Mouse (Mus musculus): ENCODE measurements at regions not wholly inside any gene's neighbourhood (a gene's known extent, or its start where the extent isn't known, plus 50 kb on each side); places are given as distances from the start of the nearest gene placed in this dataset.
"Not testable (repeated sequence)": the region's sequence is repeated elsewhere in the genome, so short reads cannot be mapped to it uniquely, and the experiment has no call there.

DNA sequence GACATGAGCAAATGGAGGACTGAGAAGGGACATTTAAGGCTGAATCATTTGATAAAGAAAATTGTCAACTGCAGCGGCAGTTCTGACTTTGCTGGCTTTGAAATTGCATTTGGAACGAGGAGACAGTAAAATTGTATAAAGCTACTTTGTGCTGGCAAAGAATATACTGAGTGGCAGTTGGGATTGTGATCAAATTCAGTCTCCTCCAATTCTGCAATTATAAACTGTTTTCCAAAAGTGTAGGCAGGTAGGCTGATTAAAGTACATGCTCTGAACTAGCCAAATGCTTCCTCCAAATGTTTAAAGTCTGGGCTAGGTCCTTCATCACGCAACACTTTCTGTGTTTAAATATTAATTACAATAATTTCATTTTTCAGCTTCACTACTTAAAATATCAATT is 90.9 kb upstream of the Fshb start:
- Histone ChIP-seq H3K4me2 (ENCODE audit: low read depth, low read length, poor library complexity, severe bottlenecking) (no peak overlapping the region), H3K9me3 (ENCODE audit: low read length) (no peaks in the 10 kb centered on the region), H3K27me3 (ENCODE audit: insufficient read depth, low read length) (no peaks in the 10 kb centered on the region), H3K4me1 (ENCODE audit: insufficient read depth, low read length) (no peaks in the 10 kb centered on the region; the same call in 1 of the 2 replicates), H3K4me3 (ENCODE audit: low read depth, low read length) (no peak overlapping the region), H3K36me3 (ENCODE audit: insufficient read depth, low read length) (no peaks in the 10 kb centered on the region), H3K9ac (replicated peaks; ENCODE audit: low read length, poor library complexity, severe bottlenecking) (no peak overlapping the region), H3K27ac (ENCODE audit: low read depth, low read length) (no peak overlapping the region)
- no peak for TF ChIP-seq CTCF (IDR thresholded peaks at IDR 0.05)
- DNase-seq (ENCODE audit: low spot score), result no peak
- WGBS, result 78% methylated on average over 3 of the region's 3 CpGs
- no peak for ATAC-seq (ENCODE audit: low FRiP score)

DNA sequence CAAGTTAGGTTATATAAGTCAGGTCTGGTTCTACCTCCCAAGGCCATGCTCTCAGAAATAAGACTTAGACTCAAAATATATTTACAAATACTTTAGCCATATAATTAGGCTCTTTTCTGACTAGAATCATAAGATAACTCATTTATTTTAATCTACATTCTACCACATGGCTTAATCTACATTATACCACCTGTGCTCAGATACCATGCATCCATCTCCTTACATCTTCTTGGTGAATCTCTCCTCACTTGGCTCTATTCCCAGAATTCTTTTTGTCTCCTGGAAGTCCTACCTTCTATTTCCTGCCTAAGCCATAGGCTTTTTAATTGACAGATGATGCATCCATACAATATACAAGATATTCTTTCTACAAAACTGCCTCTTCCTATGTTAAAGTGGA is 92.4 kb upstream of the Fshb start:
- no peak overlapping the region for H3K9ac ChIP-seq (replicated peaks; ENCODE audit: low read length, poor library complexity, severe bottlenecking)
- ATAC-seq (ENCODE audit: low FRiP score), result no peak
- H3K4me2 ChIP-seq (ENCODE audit: low read depth, low read length, poor library complexity, severe bottlenecking), result no peak overlapping the region
- DNase-seq (ENCODE audit: low spot score), result no peak
- no peak for TF ChIP-seq CTCF (IDR thresholded peaks at IDR 0.05)
- H3K9me3 ChIP-seq (ENCODE audit: low read length), result no peaks in the 10 kb centered on the region
- no peak overlapping the region for H3K4me3 ChIP-seq (ENCODE audit: low read depth, low read length)
- no peaks in the 10 kb centered on the region for H3K27me3 ChIP-seq (ENCODE audit: insufficient read depth, low read length)
- no peaks in the 10 kb centered on the region; the same call in 1 of the 2 replicates for H3K4me1 ChIP-seq (ENCODE audit: insufficient read depth, low read length)
- H3K27ac ChIP-seq (ENCODE audit: low read depth, low read length), result no peak overlapping the region
- H3K36me3 ChIP-seq (ENCODE audit: insufficient read depth, low read length), result no peaks in the 10 kb centered on the region

DNA sequence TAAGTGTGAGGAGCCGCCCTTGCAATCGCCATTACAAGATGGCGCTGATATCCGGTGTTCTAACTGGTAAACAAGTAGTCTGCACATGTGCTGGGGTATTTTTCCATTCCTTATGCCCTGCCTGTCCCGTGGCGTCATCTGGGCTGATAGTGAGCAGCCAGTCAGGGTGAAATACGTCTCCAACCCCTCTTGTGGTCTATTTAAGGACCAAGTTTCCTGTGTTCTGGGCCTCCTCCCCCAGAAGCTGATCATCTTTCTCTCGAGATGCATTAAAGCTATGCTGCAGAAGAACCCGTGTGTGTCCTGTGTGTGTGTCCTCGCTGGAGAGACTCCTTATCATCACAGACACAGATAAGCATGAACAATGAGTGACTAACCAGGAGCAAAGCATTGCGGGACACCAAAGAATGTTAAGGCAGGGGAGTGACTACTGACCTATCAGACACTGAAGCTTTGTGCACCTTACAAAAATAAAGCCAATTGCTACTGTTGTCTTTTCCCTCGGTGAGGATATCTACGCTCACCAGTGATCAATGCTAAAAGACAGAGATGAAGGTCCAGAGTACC is 99.5 kb upstream of the Fshb start:
- not testable (repeated sequence) for H3K27me3 ChIP-seq (ENCODE audit: insufficient read depth, low read length); H3K4me1 ChIP-seq (ENCODE audit: insufficient read depth, low read length); H3K27ac ChIP-seq (ENCODE audit: low read depth, low read length); H3K9ac ChIP-seq (replicated peaks; ENCODE audit: low read length, poor library complexity, severe bottlenecking); ATAC-seq (ENCODE audit: low FRiP score); H3K9me3 ChIP-seq (ENCODE audit: low read length); H3K4me2 ChIP-seq (ENCODE audit: low read depth, low read length, poor library complexity, severe bottlenecking); DNase-seq (ENCODE audit: low spot score); H3K4me3 ChIP-seq (ENCODE audit: low read depth, low read length); H3K36me3 ChIP-seq (ENCODE audit: insufficient read depth, low read length)
- 96% methylated on average over 13 of the region's 13 CpGs for WGBS

DNA sequence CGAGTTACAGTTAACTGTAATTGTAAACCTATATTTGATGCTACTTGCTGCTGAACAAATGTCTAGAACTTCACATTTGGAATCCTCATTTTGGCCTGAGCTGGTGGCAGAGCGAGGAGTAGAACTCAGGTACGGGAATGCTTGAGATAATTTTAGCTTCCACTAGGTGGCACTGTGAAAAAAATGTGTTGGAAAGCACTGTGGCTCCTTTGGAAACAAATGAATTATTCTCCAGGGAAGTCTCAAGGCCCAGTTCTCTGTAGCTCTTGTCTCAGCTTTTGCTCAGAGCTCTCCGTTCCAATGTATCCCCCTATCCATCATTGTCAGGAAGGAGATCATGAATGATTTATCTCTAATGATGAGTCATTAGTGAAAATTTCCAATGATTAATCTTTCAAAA is 114.7 kb upstream of the Kcna4 start:
- ATAC-seq (ENCODE audit: low FRiP score) (no peak), DNase-seq (ENCODE audit: low spot score) (no peak)
- Histone ChIP-seq H3K4me2 (ENCODE audit: low read depth, low read length, poor library complexity, severe bottlenecking) (no peak overlapping the region), H3K4me1 (ENCODE audit: insufficient read depth, low read length) (no peaks in the 10 kb centered on the region), H3K9ac (replicated peaks; ENCODE audit: low read length, poor library complexity, severe bottlenecking) (no peak overlapping the region), H3K4me3 (ENCODE audit: low read depth, low read length) (no peak overlapping the region), H3K27ac (ENCODE audit: low read depth, low read length) (no peak overlapping the region), H3K27me3 (ENCODE audit: insufficient read depth, low read length) (no peaks in the 10 kb centered on the region), H3K9me3 (ENCODE audit: low read length) (no peaks in the 10 kb centered on the region), H3K36me3 (ENCODE audit: insufficient read depth, low read length) (no peaks in the 10 kb centered on the region)
- TF ChIP-seq CTCF (IDR thresholded peaks at IDR 0.05), result peak; percentile 20; the same call in 1 of the 2 replicates
- WGBS, result 61% methylated on average over 4 of the region's 4 CpGs

DNA sequence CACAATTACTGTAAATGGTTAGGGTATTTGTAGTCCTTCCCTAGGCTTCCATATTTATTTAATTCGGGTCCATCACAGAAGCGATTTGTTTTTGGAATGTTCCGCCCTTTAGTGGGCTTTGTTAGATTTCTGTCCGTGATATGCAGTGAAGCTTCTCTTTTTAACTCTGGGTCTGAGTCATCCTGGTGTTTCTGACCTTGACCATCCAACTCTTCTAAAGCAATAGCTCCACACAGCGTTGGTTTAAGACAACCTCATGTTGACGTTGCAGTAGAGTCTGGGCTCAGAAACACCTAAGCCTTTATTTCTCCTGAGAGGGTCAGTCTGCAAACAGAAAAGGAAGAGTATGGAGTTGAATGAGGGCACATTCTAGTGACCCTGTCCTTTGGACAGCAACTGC is 107.4 kb upstream of the Kcna4 start:
- Histone ChIP-seq H3K4me2 (ENCODE audit: low read depth, low read length, poor library complexity, severe bottlenecking) (no peak overlapping the region), H3K4me1 (ENCODE audit: insufficient read depth, low read length) (no peaks in the 10 kb centered on the region), H3K27me3 (ENCODE audit: insufficient read depth, low read length) (no peaks in the 10 kb centered on the region), H3K4me3 (ENCODE audit: low read depth, low read length) (no peak overlapping the region), H3K27ac (ENCODE audit: low read depth, low read length) (no peak overlapping the region), H3K36me3 (ENCODE audit: insufficient read depth, low read length) (no peaks in the 10 kb centered on the region), H3K9me3 (ENCODE audit: low read length) (no peaks in the 10 kb centered on the region), H3K9ac (replicated peaks; ENCODE audit: low read length, poor library complexity, severe bottlenecking) (no peak overlapping the region)
- DNase-seq (ENCODE audit: low spot score) (no peak), ATAC-seq (ENCODE audit: low FRiP score) (no peak)
- WGBS, result 91% methylated on average over 6 of the region's 6 CpGs
- no peak for TF ChIP-seq CTCF (IDR thresholded peaks at IDR 0.05)

DNA sequence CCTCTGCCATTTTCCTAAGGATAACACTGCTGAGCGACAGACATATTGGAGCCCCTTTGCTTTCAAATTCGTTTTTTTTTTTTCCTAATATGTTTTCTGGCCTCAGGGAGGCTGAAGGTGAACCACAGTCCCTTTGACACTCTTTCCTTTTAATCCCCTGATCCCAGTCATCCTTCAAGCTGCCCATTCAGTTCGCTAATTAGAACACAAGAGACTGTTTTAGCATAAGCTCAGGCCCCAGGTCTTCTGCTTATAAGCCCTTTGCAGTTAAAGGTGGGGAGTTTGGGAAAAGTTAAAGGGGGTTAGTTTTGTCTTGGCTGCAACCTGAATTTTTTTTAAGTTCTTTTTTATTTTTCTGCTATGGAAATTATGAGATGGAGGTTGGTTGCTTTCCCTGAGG is 105.6 kb upstream of the Kcna4 start:
- H3K4me1 ChIP-seq (ENCODE audit: insufficient read depth, low read length), result no peaks in the 10 kb centered on the region
- no peaks in the 10 kb centered on the region for H3K36me3 ChIP-seq (ENCODE audit: insufficient read depth, low read length)
- TF ChIP-seq CTCF (IDR thresholded peaks at IDR 0.05), result no peak
- H3K4me3 ChIP-seq (ENCODE audit: low read depth, low read length), result no peak overlapping the region
- H3K27me3 ChIP-seq (ENCODE audit: insufficient read depth, low read length), result no peaks in the 10 kb centered on the region
- no peak overlapping the region for H3K9ac ChIP-seq (replicated peaks; ENCODE audit: low read length, poor library complexity, severe bottlenecking)
- H3K4me2 ChIP-seq (ENCODE audit: low read depth, low read length, poor library complexity, severe bottlenecking), result no peak overlapping the region
- ATAC-seq (ENCODE audit: low FRiP score) (no peak), DNase-seq (ENCODE audit: low spot score) (no peak)
- H3K9me3 ChIP-seq (ENCODE audit: low read length), result no peaks in the 10 kb centered on the region
- 32% methylated on average over 3 of the region's 3 CpGs for WGBS
- H3K27ac ChIP-seq (ENCODE audit: low read depth, low read length), result no peak overlapping the region
